Mouse (Mus musculus) cerebellum, adult 2 months (tissue): ENCODE measurements around the gene Ihh.

Source experiments
- CTCF ChIP-seq: fragments of 200-500 bp; IDR thresholded peaks from 2 replicates; pipeline ENCODE4 v1.5.1; 2011; ENCODE audit warnings: low read depth, mild to moderate bottlenecking, control low read depth, low read length, moderate library complexity, borderline replicate concordance; ENCODE audit not compliant: insufficient read depth
- POLR2A ChIP-seq: fragments of 200-500 bp; IDR thresholded peaks from 2 replicates; pipeline ENCODE4 v1.6.1; 2011; ENCODE audit warnings: low read length, control low read depth, borderline replicate concordance; ENCODE audit not compliant: insufficient read depth

GRCm38 (mm10) chr1:74897976-74898375 is 53.5 kb downstream of the Ihh start:
- no peak for TF ChIP-seq CTCF
- no peak for TF ChIP-seq POLR2A
